Mouse (Mus musculus): ENCODE measurements around the gene Olfr516. TPM values are rescaled to one million over a fixed set of nuclear protein-coding genes. Genes with fewer than 3 reads are reported as not detected.
"Not testable (repeated sequence)": the region's sequence is repeated elsewhere in the genome, so short reads cannot be mapped to it uniquely, and the experiment has no call there.

Olfr516 gene
- not detected in 2 replicates for polyA plus RNA-seq (2015; fragmentation: Nextera tagmentation; extraction: Ambion mirVana)

GRCm38 (mm10) chr7:108850429-108850828, at the start of gene Olfr516:
TSS of gene Olfr516 (minus strand) at chr7:108850529.
- no peak within 1 kb of the TSS for H3K27ac ChIP-seq
- no peaks in the 10 kb centered on the region for H3K36me3 ChIP-seq
- H3K4me1 ChIP-seq: no peaks in the 10 kb centered on the region
- no peaks in the 10 kb centered on the region for H3K9me3 ChIP-seq
- WGBS: 84% methylated on average over 2 of the region's 2 CpGs
- no peaks in the 10 kb centered on the region for H3K27me3 ChIP-seq
- no peak within 1 kb of the TSS for H3K4me2 ChIP-seq
- H3K4me3 ChIP-seq: no peak within 1 kb of the TSS
- ATAC-seq (ENCODE audit: insufficient number of reproducible peaks, low FRiP score, low TSS enrichment, low read depth): no peak
- H3K9ac ChIP-seq: no peak within 1 kb of the TSS

GRCm38 (mm10) chr7:108894320-108894719, 44.0 kb upstream of the Olfr516 start, which contains the start of gene Olfr519:
TSS of gene Olfr519 (minus strand) at chr7:108894420.
- H3K4me1 ChIP-seq: no peaks in the 10 kb centered on the region
- H3K27ac ChIP-seq: no peak within 1 kb of the TSS
- no peak within 1 kb of the TSS for H3K4me3 ChIP-seq
- no peaks in the 10 kb centered on the region for H3K36me3 ChIP-seq
- ATAC-seq (ENCODE audit: insufficient number of reproducible peaks, low FRiP score, low TSS enrichment, low read depth): no peak
- 87% methylated on average over 5 of the region's 5 CpGs for WGBS
- H3K4me2 ChIP-seq: no peak within 1 kb of the TSS
- H3K9me3 ChIP-seq: no peaks in the 10 kb centered on the region
- H3K27me3 ChIP-seq: no peaks in the 10 kb centered on the region
- H3K9ac ChIP-seq: no peak within 1 kb of the TSS

GRCm38 (mm10) chr7:108884906-108885305, 34.6 kb upstream of the Olfr516 start, which contains the start of gene Olfr518:
TSS of gene Olfr518 (minus strand) at chr7:108885006.
- H3K36me3 ChIP-seq: no peaks in the 10 kb centered on the region
- H3K9ac ChIP-seq: no peak within 1 kb of the TSS
- no peak within 1 kb of the TSS for H3K27ac ChIP-seq
- no peaks in the 10 kb centered on the region for H3K27me3 ChIP-seq
- 80% methylated on average over 4 of the region's 4 CpGs for WGBS
- no peak within 1 kb of the TSS for H3K4me3 ChIP-seq
- H3K9me3 ChIP-seq: no peaks in the 10 kb centered on the region
- ATAC-seq (ENCODE audit: insufficient number of reproducible peaks, low FRiP score, low TSS enrichment, low read depth): no peak
- no peak within 1 kb of the TSS for H3K4me2 ChIP-seq
- H3K4me1 ChIP-seq: no peaks in the 10 kb centered on the region

GRCm38 (mm10) chr7:108872279-108872678, 21.9 kb upstream of the Olfr516 start, which contains the start of gene Olfr517:
TSS of gene Olfr517 (minus strand) at chr7:108872379.
- H3K9ac ChIP-seq: no peak within 1 kb of the TSS
- no peaks in the 10 kb centered on the region for H3K36me3 ChIP-seq
- no peak for ATAC-seq (ENCODE audit: insufficient number of reproducible peaks, low FRiP score, low TSS enrichment, low read depth)
- H3K4me1 ChIP-seq: no peaks in the 10 kb centered on the region
- no peaks in the 10 kb centered on the region for H3K27me3 ChIP-seq
- no peak within 1 kb of the TSS for H3K4me3 ChIP-seq
- no peak within 1 kb of the TSS for H3K27ac ChIP-seq
- H3K4me2 ChIP-seq: no peak within 1 kb of the TSS
- WGBS: 70% methylated on average over 2 of the region's 2 CpGs
- no peaks in the 10 kb centered on the region for H3K9me3 ChIP-seq

- no peak within 1 kb of the TSS for H3K4me3 ChIP-seq
- H3K9ac ChIP-seq: no peak within 1 kb of the TSS
- no peak within 1 kb of the TSS for H3K27ac ChIP-seq
- no peaks in the 10 kb centered on the region for H3K36me3 ChIP-seq
- H3K9me3 ChIP-seq: no peaks in the 10 kb centered on the region
- H3K4me2 ChIP-seq: no peak within 1 kb of the TSS
- no peak for ATAC-seq (ENCODE audit: insufficient number of reproducible peaks, low FRiP score, low TSS enrichment, low read depth)
- H3K4me1 ChIP-seq: no peaks in the 10 kb centered on the region
- H3K27me3 ChIP-seq: no peaks in the 10 kb centered on the region
Observed at GRCm38 (mm10) chr7:108825897-108826296, 24.4 kb downstream of the Olfr516 start, which contains the start of gene Olfr514. TSS of gene Olfr514 (minus strand) at chr7:108825997.

- H3K27me3 ChIP-seq; ATAC-seq (ENCODE audit: insufficient number of reproducible peaks, low FRiP score, low TSS enrichment, low read depth); H3K27ac ChIP-seq; H3K4me1 ChIP-seq; H3K9ac ChIP-seq; H3K4me2 ChIP-seq; H3K36me3 ChIP-seq; H3K4me3 ChIP-seq; H3K9me3 ChIP-seq: not testable (repeated sequence)
- WGBS: 46% methylated on average over 5 of the region's 5 CpGs
Observed at GRCm38 (mm10) chr7:108814593-108815215, 35.6 kb downstream of the Olfr516 start.

GRCm38 (mm10) chr7:108797205-108797933, 53.0 kb downstream of the Olfr516 start:
- no peak overlapping the region for H3K27ac ChIP-seq
- no peak overlapping the region for H3K4me3 ChIP-seq
- ATAC-seq (ENCODE audit: insufficient number of reproducible peaks, low FRiP score, low TSS enrichment, low read depth): peak; percentile 82
- no peaks in the 10 kb centered on the region for H3K9me3 ChIP-seq
- no peaks in the 10 kb centered on the region for H3K36me3 ChIP-seq
- WGBS: 5% methylated on average over 1 of the region's 1 CpGs
- no peak overlapping the region for H3K9ac ChIP-seq
- no peaks in the 10 kb centered on the region for H3K27me3 ChIP-seq
- no peak overlapping the region for H3K4me2 ChIP-seq
- peaks cover 2% of the 10 kb centered on the region; the same call in 1 of the 2 replicates for H3K4me1 ChIP-seq

Other genes with a start within 250 kb of the Olfr516 start
- gene Olfr506, start 239.7 kb downstream of the Olfr516 start, polyA plus RNA-seq (2015; fragmentation: Nextera tagmentation; extraction: Ambion mirVana): not detected in 2 replicates
- gene Olfr507, start 228.7 kb downstream of the Olfr516 start, polyA plus RNA-seq (2015; fragmentation: Nextera tagmentation; extraction: Ambion mirVana): not detected in 2 replicates
- not detected in 2 replicates for gene Olfr508, start 220.5 kb downstream of the Olfr516 start, polyA plus RNA-seq (2015; fragmentation: Nextera tagmentation; extraction: Ambion mirVana)
- not detected in 2 replicates for gene Olfr509, start 198.6 kb downstream of the Olfr516 start, polyA plus RNA-seq (2015; fragmentation: Nextera tagmentation; extraction: Ambion mirVana)
- not detected in 2 replicates for gene Olfr510, start 184.1 kb downstream of the Olfr516 start, polyA plus RNA-seq (2015; fragmentation: Nextera tagmentation; extraction: Ambion mirVana)
- gene Olfr512, start 137.2 kb downstream of the Olfr516 start, polyA plus RNA-seq (2015; fragmentation: Nextera tagmentation; extraction: Ambion mirVana): not detected in 2 replicates
- not detected in 2 replicates for gene Olfr513, start 99.6 kb downstream of the Olfr516 start, polyA plus RNA-seq (2015; fragmentation: Nextera tagmentation; extraction: Ambion mirVana)
- gene Olfr514, start 24.5 kb downstream of the Olfr516 start, polyA plus RNA-seq (2015; fragmentation: Nextera tagmentation; extraction: Ambion mirVana): not detected in 2 replicates
- not detected in 2 replicates for gene Olfr517, start 21.9 kb upstream of the Olfr516 start, polyA plus RNA-seq (2015; fragmentation: Nextera tagmentation; extraction: Ambion mirVana)
- gene Olfr518, start 34.5 kb upstream of the Olfr516 start, polyA plus RNA-seq (2015; fragmentation: Nextera tagmentation; extraction: Ambion mirVana): not detected in 2 replicates
- not detected in 2 replicates for gene Olfr519, start 43.9 kb upstream of the Olfr516 start, polyA plus RNA-seq (2015; fragmentation: Nextera tagmentation; extraction: Ambion mirVana)
- gene Nlrp10, start 79.6 kb upstream of the Olfr516 start, polyA plus RNA-seq (2015; fragmentation: Nextera tagmentation; extraction: Ambion mirVana): 1.5 and 2.0 TPM in 2 replicates
- 67.8 and 85.2 TPM in 2 replicates for gene Eif3f, start 83.9 kb upstream of the Olfr516 start, polyA plus RNA-seq (2015; fragmentation: Nextera tagmentation; extraction: Ambion mirVana)
- gene Tub, start 99.8 kb upstream of the Olfr516 start, polyA plus RNA-seq (2015; fragmentation: Nextera tagmentation; extraction: Ambion mirVana): 2.3 and 2.5 TPM in 2 replicates
- 1.7 and 1.8 TPM in 2 replicates for gene Ric3, start 232.8 kb upstream of the Olfr516 start, polyA plus RNA-seq (2015; fragmentation: Nextera tagmentation; extraction: Ambion mirVana)